Mouse (Mus musculus) left cerebral cortex, postnatal 25 days (tissue): Measurements from ENCODE around the gene Pck1. TPM values are rescaled to one million over a fixed set of nuclear protein-coding genes. Genes with fewer than 3 reads are reported as not detected.

Experiments used
- DNase-seq, 2 experiments: peaks; one replicate each; pipeline ENCODE4 v3.0.0; 2022; ENCODE audit warnings: low spot score in 2 of 2, mixed read lengths in 1 of 2
- intact Hi-C: fragments of 180-260 bp; cut with DNase I; formaldehyde crosslinking; loops from one replicate; pipeline ENCODE4 v1.15.1; 2025
- total RNA-seq, 2 experiments: library from RNA; stranded (reverse); gene quantifications; 2 replicates each; pipeline ENCODE4 v1.2.3; 2021

The Pck1 gene
- total RNA-seq, 2 experiments from 2014 or later, result not detected

GRCm38 (mm10) chr2:173171470-173171869 lies 18.6 kb downstream of the Pck1 start:
- intact Hi-C loops, result no loop called here
- peak; percentile 17 to 80 for DNase-seq

DNA sequence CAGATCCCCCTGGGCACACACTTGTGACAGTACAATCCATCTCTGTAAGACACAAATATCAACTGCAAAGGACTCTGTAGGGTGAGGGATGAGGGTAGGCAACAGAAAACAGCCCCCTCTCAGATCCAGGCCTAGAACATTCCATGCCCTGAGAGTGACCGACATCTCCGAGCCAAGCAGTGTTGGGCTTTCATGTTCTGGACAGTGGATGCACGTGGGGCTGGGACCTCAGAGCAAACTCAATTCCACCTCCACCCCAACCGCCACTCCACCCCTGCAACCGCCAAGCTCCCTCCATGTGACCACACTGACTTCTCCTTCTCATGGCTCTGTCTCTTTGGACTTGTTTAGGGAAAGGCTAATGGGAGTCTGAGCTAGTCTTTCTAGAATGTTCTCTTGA lies 19.1 kb downstream of the Pck1 start:
- no peak for DNase-seq
- intact Hi-C loops, result no loop called here

DNA sequence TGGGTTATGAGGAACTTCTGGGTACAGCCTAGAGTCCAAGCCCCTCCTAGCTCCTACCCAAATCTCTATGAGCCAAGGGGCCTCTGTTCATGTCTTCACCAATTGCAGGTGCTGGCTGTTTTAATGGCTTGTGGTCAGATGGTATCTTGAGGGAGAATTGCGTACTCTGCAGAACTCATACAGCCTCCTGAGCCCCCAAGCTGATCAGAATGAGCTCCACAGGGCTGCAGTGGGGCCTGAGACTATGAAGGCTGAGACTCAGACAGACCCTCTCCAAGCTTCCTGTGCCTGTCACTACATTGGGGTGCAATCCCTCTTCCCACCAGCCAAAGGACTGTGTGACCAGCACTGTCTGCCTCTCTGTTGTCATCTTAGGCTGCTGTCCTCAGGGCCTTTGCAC lies 19.5 kb downstream of the Pck1 start:
- no peak for DNase-seq
- intact Hi-C loops, result no loop called here

DNA sequence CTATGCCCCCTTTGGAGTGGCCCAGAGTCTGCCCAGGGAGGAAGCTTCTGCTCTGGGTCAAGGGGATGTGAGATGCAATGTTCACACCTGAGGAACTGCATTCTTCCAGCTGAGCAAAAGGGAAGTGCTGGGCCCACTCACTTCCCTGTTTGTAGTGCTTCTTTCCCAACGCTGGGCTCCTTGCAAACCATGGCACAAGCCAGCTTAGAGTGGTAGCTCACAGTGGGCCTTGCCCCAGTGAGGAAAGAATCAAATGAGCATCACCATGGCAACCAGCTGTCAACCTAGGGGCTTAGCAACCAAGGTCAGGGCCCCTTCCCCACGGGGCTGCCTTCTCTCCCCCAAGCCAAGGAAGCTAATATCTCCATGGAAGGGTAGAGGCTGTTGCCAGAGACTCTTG lies 20.2 kb downstream of the Pck1 start:
- DNase-seq, result peak; percentile 21 to 28
- intact Hi-C loops, result no loop called here

GRCm38 (mm10) chr2:173173521-173174511 lies 21.0 kb downstream of the Pck1 start:
- DNase-seq, result peak; percentile 84 to 95
- intact Hi-C loops, result no loop called here

GRCm38 (mm10) chr2:173174569-173174968 lies 21.7 kb downstream of the Pck1 start:
- intact Hi-C loops, result no loop called here
- no peak for DNase-seq

- DNase-seq, result no peak
- intact Hi-C loops, result no loop called here
These were observed 22.9 kb downstream of the Pck1 start for GRCm38 (mm10) chr2:173175703-173176102.

GRCm38 (mm10) chr2:173177481-173177880 lies 24.6 kb downstream of the Pck1 start:
- no peak for DNase-seq
- intact Hi-C loops, result no loop called here

- peak in 1 of 2 experiments; percentile 21 for DNase-seq
- intact Hi-C loops, result no loop called here
These were observed 25.1 kb downstream of the Pck1 start for GRCm38 (mm10) chr2:173177951-173178350.

DNA sequence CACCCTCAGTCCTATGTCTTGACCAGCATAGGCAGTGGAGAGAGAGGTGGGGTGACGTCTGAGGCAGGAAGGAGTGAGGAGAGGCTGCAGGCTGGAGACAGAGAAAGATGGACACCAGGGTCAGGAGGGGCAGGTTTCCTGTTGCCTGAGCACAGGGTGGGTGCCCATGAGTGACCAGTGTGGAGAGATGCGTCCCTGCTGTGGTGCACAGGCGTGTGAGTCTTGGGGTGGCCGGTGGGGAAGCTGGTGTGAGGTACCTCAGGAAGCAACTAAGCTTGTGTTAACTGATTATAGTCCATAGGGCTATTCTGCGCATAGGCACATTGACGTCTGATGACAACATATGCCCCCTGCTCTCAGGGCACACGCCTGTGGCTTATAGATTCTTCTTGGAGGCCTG lies 26.2 kb downstream of the Pck1 start:
- no peak for DNase-seq
- intact Hi-C loops, result no loop called here

GRCm38 (mm10) chr2:173180026-173180425 lies 27.2 kb downstream of the Pck1 start:
- intact Hi-C loops, result loop anchor here (10.0 kb wide), 1 partner anchor 1105 kb away; the partner anchor contains the start of gene Gnas
- DNase-seq, result no peak

GRCm38 (mm10) chr2:173180721-173181388 lies 28.0 kb downstream of the Pck1 start:
- intact Hi-C loops, result loop anchor here (10.0 kb wide), 1 partner anchor 1104 kb away; the partner anchor contains the start of gene Gnas

DNA sequence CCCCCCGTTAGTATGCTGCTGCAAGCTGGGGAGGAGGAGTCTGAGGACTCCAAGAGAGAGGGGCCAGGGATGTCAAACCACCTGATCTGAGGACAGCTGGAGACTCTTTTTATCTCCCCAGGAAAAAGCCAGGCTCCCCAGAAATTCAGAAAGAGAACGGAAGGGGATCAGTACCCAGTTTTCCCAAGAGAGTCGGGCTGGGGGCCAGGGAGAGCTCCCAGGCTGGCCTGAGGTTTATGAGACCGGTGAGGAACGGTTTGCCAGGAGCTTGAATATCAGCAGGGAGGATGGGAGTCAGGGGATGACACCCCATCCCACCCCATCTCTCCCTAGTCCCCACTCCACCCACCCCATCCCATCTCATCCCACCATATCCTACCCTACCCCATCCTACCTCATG lies 28.6 kb downstream of the Pck1 start:
- intact Hi-C loops, result loop anchor here (10.0 kb wide), 1 partner anchor 1103 kb away; the partner anchor contains the start of gene Gnas
- no peak for DNase-seq

More at GRCm38 (mm10) chr2:173180721-173181388, 28.0 kb downstream of the Pck1 start:
- no peak for DNase-seq

- intact Hi-C loops, result loop anchor here (10.0 kb wide), 1 partner anchor 1103 kb away; the partner anchor contains the start of gene Gnas
- DNase-seq, result no peak
These were observed 29.1 kb downstream of the Pck1 start for GRCm38 (mm10) chr2:173181901-173182300.

DNA sequence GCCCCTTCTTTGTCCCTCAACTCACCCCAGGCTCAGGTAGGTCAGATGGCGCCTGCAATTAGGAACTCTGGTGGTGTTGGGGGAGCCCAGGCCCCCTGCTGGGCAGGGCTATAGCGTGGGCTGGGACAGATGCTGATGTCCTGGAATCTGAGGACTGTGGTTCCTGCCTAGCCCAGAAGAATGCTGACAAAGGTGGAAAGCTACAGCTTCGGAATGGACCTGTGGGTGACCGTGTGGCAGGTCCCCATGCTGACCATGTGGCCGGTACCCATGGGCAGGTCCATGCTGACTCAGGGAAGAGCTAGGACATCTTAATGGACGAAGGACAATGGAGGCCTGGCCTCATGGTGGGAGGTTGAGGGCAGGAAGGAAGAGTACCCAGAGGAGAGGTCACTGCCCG lies 29.9 kb downstream of the Pck1 start:
- intact Hi-C loops, result loop anchor here (10.0 kb wide), 1 partner anchor 1102 kb away; the partner anchor contains the start of gene Gnas
- no peak for DNase-seq

DNA sequence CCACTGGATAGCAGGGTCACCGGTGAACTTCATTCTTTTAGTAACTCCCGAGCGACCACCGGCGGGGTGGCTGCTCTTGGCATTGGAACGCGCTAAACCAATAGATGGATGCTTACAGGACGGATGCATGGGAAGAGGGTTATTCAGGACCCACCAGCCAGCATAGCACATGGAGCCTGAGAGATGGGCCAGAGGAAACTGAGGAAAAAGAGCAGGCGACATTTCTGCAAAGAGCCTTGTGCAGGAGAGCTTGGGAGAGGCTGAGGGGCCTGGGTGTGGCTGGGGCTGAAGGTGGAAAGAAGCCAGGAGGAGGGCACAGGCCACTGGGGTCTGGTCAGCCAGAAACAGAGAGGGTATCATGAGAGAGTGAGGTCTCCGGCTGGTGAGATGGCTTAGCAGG lies 30.5 kb downstream of the Pck1 start:
- DNase-seq, result no peak
- intact Hi-C loops, result loop anchor here (10.0 kb wide), 1 partner anchor 1101 kb away; the partner anchor contains the start of gene Gnas

DNA sequence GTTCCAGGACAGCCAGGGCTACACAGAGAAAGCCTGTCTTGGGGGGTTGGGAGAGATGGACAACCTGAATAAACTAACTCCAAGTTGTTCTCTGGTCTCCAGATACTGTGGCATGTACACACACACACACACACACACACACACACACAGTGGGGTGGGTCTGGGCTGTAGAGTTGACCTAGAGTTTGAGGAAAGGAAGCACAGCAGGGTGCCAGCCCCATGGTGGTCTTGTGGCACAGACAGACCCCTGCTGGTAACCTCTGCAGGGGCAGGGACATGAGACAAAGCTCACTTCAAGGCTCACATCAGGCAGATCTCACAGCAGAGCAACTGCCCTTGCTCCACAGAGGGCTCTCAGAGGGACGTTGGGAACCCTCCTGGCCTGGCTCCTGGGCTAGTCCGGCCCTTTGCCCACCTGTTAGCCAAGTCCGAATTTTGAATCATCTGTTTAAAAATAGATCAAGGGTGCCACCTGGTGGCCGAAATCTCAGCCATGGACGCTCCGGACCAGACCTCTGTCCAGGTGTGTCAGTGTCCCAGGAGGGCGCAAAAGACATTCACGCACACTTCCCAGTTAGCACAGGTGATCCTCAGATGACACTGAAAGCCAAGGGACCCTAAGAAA lies 31.1 kb downstream of the Pck1 start:
- DNase-seq, result peak; percentile 57 to 68
- intact Hi-C loops, result loop anchor here (1.0 to 10.0 kb wide), 2 partner anchors 77 to 1101 kb away; partner anchors contain the start of gene Gnas

- DNase-seq, result peak; percentile 21
- intact Hi-C loops, result loop anchor here (1.0 to 10.0 kb wide), 2 partner anchors 77 to 1100 kb away; partner anchors contain the start of gene Gnas
These were observed 31.7 kb downstream of the Pck1 start for GRCm38 (mm10) chr2:173184475-173185080.

- intact Hi-C loops, result loop anchor here (10.0 kb wide), 1 partner anchor 1100 kb away; the partner anchor contains the start of gene Gnas
- DNase-seq, result no peak
These were observed 32.4 kb downstream of the Pck1 start for GRCm38 (mm10) chr2:173185282-173185681.
